Mouse (Mus musculus) brain, embryonic 14.5 days (tissue): ENCODE measurements around the gene T2. TPM values are rescaled to one million over a fixed set of nuclear protein-coding genes. Genes with fewer than 3 reads are reported as not detected.
"Not testable (repeated sequence)": the region's sequence is repeated elsewhere in the genome, so short reads cannot be mapped to it uniquely, and the experiment has no call there.

ENCODE experiments used
- DNase-seq: peaks from one replicate; pipeline ENCODE4 v3.0.0-alpha.2; 2011; ENCODE audit warnings: low read depth
- CTCF ChIP-seq: fragments of 200-500 bp; IDR thresholded peaks from 2 replicates; pipeline ENCODE4 v1.5.1; 2012; ENCODE audit warnings: inconsistent platforms, mild to moderate bottlenecking, moderate library complexity, borderline replicate concordance; ENCODE audit not compliant: insufficient read depth, insufficient read length; ENCODE audit errors: extremely low read depth
- POLR2A ChIP-seq: fragments of 200-500 bp; IDR thresholded peaks from 2 replicates; pipeline ENCODE4 v1.6.1; 2012; ENCODE audit warnings: mild to moderate bottlenecking, inconsistent platforms, borderline replicate concordance; ENCODE audit not compliant: poor library complexity, insufficient read depth, insufficient read length, severe bottlenecking; ENCODE audit errors: extremely low read depth
- polyA plus RNA-seq: library from polyadenylated mRNA; depleted of rRNA; stranded (reverse); fragments of >200 nt; gene quantifications from 2 replicates; pipeline ENCODE4 v1.2.3, GENCODE M21; 2012

Gene T2
- polyA plus RNA-seq, 1 experiment, result 0.81 TPM

- no peak for DNase-seq
- no peak for TF ChIP-seq POLR2A
- no peak for TF ChIP-seq CTCF
Measured at GRCm38 (mm10) chr17:8397946-8398345, 42.2 kb downstream of the T2 start.

GRCm38 (mm10) chr17:8403932-8404331, 48.1 kb downstream of the T2 start:
- not testable (repeated sequence) for DNase-seq

- TF ChIP-seq POLR2A, result no peak
- no peak for TF ChIP-seq CTCF
Measured at GRCm38 (mm10) chr17:8406285-8406684, 50.5 kb downstream of the T2 start.

GRCm38 (mm10) chr17:8408002-8408401, 52.2 kb downstream of the T2 start:
- not testable (repeated sequence) for DNase-seq

More at GRCm38 (mm10) chr17:8406285-8406684, 50.5 kb downstream of the T2 start:
- peak; percentile 15 for DNase-seq

- DNase-seq, result no peak
- TF ChIP-seq CTCF (no peak), POLR2A (no peak)
Measured at GRCm38 (mm10) chr17:8408589-8409295, 53.0 kb downstream of the T2 start.

GRCm38 (mm10) chr17:8410330-8410729, 54.5 kb downstream of the T2 start:
- TF ChIP-seq POLR2A (no peak), CTCF (no peak)

GRCm38 (mm10) chr17:8413656-8414055, 57.9 kb downstream of the T2 start:
- DNase-seq, result no peak
- TF ChIP-seq CTCF, result no peak
- TF ChIP-seq POLR2A, result no peak

More at GRCm38 (mm10) chr17:8410330-8410729, 54.5 kb downstream of the T2 start:
- no peak for DNase-seq

GRCm38 (mm10) chr17:8415533-8415932, 59.7 kb downstream of the T2 start:
- TF ChIP-seq CTCF, result no peak
- TF ChIP-seq POLR2A, result no peak
- DNase-seq, result no peak

- TF ChIP-seq POLR2A (no peak), CTCF (no peak)
- DNase-seq, result no peak
Measured at GRCm38 (mm10) chr17:8416865-8417264, 61.1 kb downstream of the T2 start.

- DNase-seq, result no peak
- TF ChIP-seq CTCF, result peak; percentile 32; the same call in 1 of the 2 replicates
- TF ChIP-seq POLR2A, result no peak
Measured at GRCm38 (mm10) chr17:8420739-8421138, 64.9 kb downstream of the T2 start.

GRCm38 (mm10) chr17:8421517-8421916, 65.7 kb downstream of the T2 start:
- DNase-seq, result no peak
- TF ChIP-seq POLR2A (no peak), CTCF (no peak)

GRCm38 (mm10) chr17:8423283-8423682, 67.5 kb downstream of the T2 start:
- DNase-seq, result no peak
- TF ChIP-seq CTCF, result peak; percentile 70
- TF ChIP-seq POLR2A, result no peak
